In the genomic region with DNA sequence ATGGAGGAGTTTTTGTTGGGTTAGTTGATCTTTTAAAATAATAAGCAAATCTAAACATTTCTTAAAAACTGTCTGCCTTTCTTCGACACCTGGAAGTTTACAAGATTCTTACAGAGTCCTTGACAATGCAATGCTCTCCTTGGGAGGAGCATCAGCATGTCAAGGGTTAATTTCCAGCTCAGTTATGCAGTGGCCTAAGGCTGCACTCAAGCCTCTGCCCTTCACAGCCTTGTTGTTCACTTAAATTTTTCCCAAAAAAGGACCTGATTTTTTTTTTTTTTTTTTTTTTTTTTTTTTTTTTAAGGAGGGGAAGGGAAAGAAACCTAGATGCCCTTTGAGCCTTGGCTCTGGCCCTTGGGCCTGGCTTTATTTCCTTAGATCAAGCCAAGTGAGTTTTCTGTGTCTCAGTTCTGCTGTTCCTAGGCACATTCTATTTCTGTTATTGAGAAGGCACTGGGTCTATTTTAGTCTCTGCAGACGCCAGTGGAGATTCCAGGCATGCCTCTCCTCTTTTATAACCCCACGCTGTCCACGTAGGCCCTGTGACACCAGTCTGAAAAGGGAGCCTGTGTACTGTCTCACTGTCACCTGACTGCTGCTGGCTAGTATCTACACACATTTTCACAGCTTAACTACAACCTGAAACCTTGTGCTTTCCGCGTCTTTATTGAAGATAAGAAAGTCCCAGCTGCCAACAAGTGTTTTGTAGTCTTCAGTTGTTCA, we compare ENCODE assay signal across 10 mouse cellular contexts. TPM values are rescaled to one million over a fixed set of nuclear protein-coding genes. Genes with fewer than 3 reads are reported as not detected.
DNase-seq lines count a peak whose midpoint lies in the region; ATAC-seq and TF ChIP-seq lines count a peak whose summit lies in the region.
"Had no signal": no experiment of that assay in that cellular context is flagged by ENCODE, and none has a peak within 500 bp of the region (broad histone marks: within the 10 kb centered on the region; RNA-seq: fewer than 3 reads in every experiment).

No protein-coding gene starts in this region.

- H3K9me3 ChIP-seq in embryonic facial prominence, embryonic 15.5 days (replicated peaks), result no peaks in the 10 kb centered on the region
- H3K9me3 ChIP-seq: midbrain, embryonic 10.5 days had no signal

- no peak overlapping the region for H3K4me2 ChIP-seq in embryonic facial prominence, embryonic 15.5 days (replicated peaks)

- ATAC-seq in embryonic facial prominence, embryonic 15.5 days (ENCODE audit: insufficient number of reproducible peaks, low FRiP score, low TSS enrichment, low read depth), result no peak
- no peak for ATAC-seq in megakaryocyte-erythroid progenitor cell, adult 5-6 weeks (replicated peaks; ENCODE audit: low FRiP score, low TSS enrichment, poor library complexity, severe bottlenecking)

- H3K4me3 ChIP-seq in gastrocnemius, adult 2 months, result peak overlapping the region; percentile 23; the same call in 1 of the 2 replicates
- H3K4me3 ChIP-seq in embryonic facial prominence, embryonic 15.5 days (replicated peaks), result no peak overlapping the region
- H3K4me3 ChIP-seq: midbrain, embryonic 10.5 days had no signal

- 0 out of 2 replicates have a peak, but pooled peaks cover 8% of the 10 kb centered on the region for H3K4me1 ChIP-seq in embryonic facial prominence, embryonic 15.5 days
- H3K4me1 ChIP-seq: midbrain, embryonic 10.5 days had no signal

- peak overlapping the region; percentile 96 for H3K27ac ChIP-seq in gastrocnemius, adult 2 months
- peak overlapping the region; percentile 3; the same call in 1 of the 2 replicates for H3K27ac ChIP-seq in embryonic facial prominence, embryonic 15.5 days (replicated peaks)
- H3K27ac ChIP-seq: midbrain, embryonic 10.5 days had no signal

- no peaks in the 10 kb centered on the region for H3K27me3 ChIP-seq in embryonic facial prominence, embryonic 15.5 days

- no peak for TF ChIP-seq CTCF in gastrocnemius, adult 2 months (IDR thresholded peaks at IDR 0.05)

- H3K9ac ChIP-seq in embryonic facial prominence, embryonic 15.5 days, result no peak overlapping the region

- peak; percentile 83 for DNase-seq in gastrocnemius, adult 2 months
- DNase-seq in gastrocnemius, postnatal 10 days, result no peak
- peak; percentile 68 for DNase-seq in heart, postnatal 4 days
- DNase-seq in lung, postnatal 14 days, result peak; percentile 25
- DNase-seq in spleen, postnatal 4 days (ENCODE audit: low spot score in 2 of 2), result no peak
- DNase-seq in spleen, adult 18-20 months, result no peak
- DNase-seq: thymus, postnatal 14 days had no signal

- H3K36me3 ChIP-seq in embryonic facial prominence, embryonic 15.5 days, result peaks cover 21% of the 10 kb centered on the region; the same call in 1 of the 2 replicates

- intact Hi-C loops in gastrocnemius, adult 2 months (cut with DNase I), result no loop called here

- 40% methylated on average over 6 of the region's 6 CpGs for WGBS in embryonic facial prominence, embryonic 15.5 days

RNA-seq across cellular contexts. Expression of a gene that starts 36.0 kb away (rescaled TPM):
- total RNA-seq in gastrocnemius, adult 2 months (2021), result 1 to 10 TPM; 5.0 to 7.3 TPM
- total RNA-seq in gastrocnemius, postnatal 10 days (2021), result 1 to 10 TPM; 4.2 to 4.6 TPM
- polyA plus RNA-seq in embryonic facial prominence, embryonic 15.5 days (2015; fragmentation: Nextera tagmentation; extraction: Ambion mirVana), result 15.8 and 17.1 TPM in 2 replicates
- total RNA-seq in heart, postnatal 4 days (2021), result 10 to 100 TPM; 17.2 to 17.7 TPM
- total RNA-seq in megakaryocyte-erythroid progenitor cell, adult 5-6 weeks (2014; fragmentation: Nextera tagmentation), result 16.9 and 18.8 TPM in 2 replicates
- 18.9 and 26.8 TPM in 2 replicates for total RNA-seq in megakaryocyte-erythroid progenitor cell, adult 5-6 weeks (2017)

RNA-seq across cellular contexts. Expression of a gene that starts 38.1 kb away (rescaled TPM):
- 100 to 1,000 TPM; 349 to 495 TPM for total RNA-seq in gastrocnemius, adult 2 months (2021)
- total RNA-seq in gastrocnemius, postnatal 10 days (2021), result 100 to 1,000 TPM; 362 to 386 TPM
- 23.5 and 27.2 TPM in 2 replicates for polyA plus RNA-seq in embryonic facial prominence, embryonic 15.5 days (2015; fragmentation: Nextera tagmentation; extraction: Ambion mirVana)
- 100 to 1,000 TPM; 281 to 301 TPM for total RNA-seq in heart, postnatal 4 days (2021)
- not detected in 2 replicates for total RNA-seq in megakaryocyte-erythroid progenitor cell, adult 5-6 weeks (2014; fragmentation: Nextera tagmentation)
- total RNA-seq in megakaryocyte-erythroid progenitor cell, adult 5-6 weeks (2017), result 1.3 and 1.8 TPM in 2 replicates

RNA-seq across cellular contexts. Expression of a gene that starts 42.0 kb away (rescaled TPM):
- 10 to 100 TPM; 20.9 to 22.0 TPM for total RNA-seq in gastrocnemius, adult 2 months (2021)
- total RNA-seq in gastrocnemius, postnatal 10 days (2021), result 10 to 100 TPM; 23.2 to 26.3 TPM
- 41.6 and 44.5 TPM in 2 replicates for polyA plus RNA-seq in embryonic facial prominence, embryonic 15.5 days (2015; fragmentation: Nextera tagmentation; extraction: Ambion mirVana)
- 10 to 100 TPM; 29.9 to 31.6 TPM for total RNA-seq in heart, postnatal 4 days (2021)
- 56.1 and 105 TPM in 2 replicates for total RNA-seq in megakaryocyte-erythroid progenitor cell, adult 5-6 weeks (2014; fragmentation: Nextera tagmentation)
- total RNA-seq in megakaryocyte-erythroid progenitor cell, adult 5-6 weeks (2017), result 93.4 and 95.7 TPM in 2 replicates

Comparison
In these comparisons a context has a peak if more than half of its experiments do, and no peak if none do; other contexts are left out.
1. DNase-seq: peak in gastrocnemius, adult 2 months (single experiment), heart, postnatal 4 days (single experiment) and lung, postnatal 14 days (single experiment); none in gastrocnemius, postnatal 10 days (single experiment), spleen, postnatal 4 days (0 of 2) and spleen, adult 18-20 months (0 of 2).
2. RNA of a gene that starts 38.1 kb away (total RNA-seq): 349 to 495 TPM in gastrocnemius, adult 2 months, 362 to 386 TPM in gastrocnemius, postnatal 10 days and 281 to 301 TPM in heart, postnatal 4 days; 1.3 to 1.8 TPM in megakaryocyte-erythroid progenitor cell, adult 5-6 weeks; every median in the first group is over 100 times any median in the second.